Mouse (Mus musculus) MEL (cell line): ENCODE measurements around the gene Ddx1. TPM values are rescaled to one million over a fixed set of nuclear protein-coding genes. Genes with fewer than 3 reads are reported as not detected.

Experiments
- DNase-seq: peaks from one replicate; pipeline ENCODE4 v3.0.0; 2011; ENCODE audit warnings: low read depth, low spot score
- H3K27ac ChIP-seq: 2 replicates; pipeline ENCODE4 v1.5.1; 2012; ENCODE audit warnings: low read depth, mild to moderate bottlenecking, control low read depth, low read length, moderate library complexity; ENCODE audit not compliant: control insufficient read depth
- H3K27me3 ChIP-seq, 2 experiments: fragments of 150-350 bp in 1 of 2; sonication (generic) in 1 of 2; 2 replicates each; pipeline ENCODE4 v1.6.1; 2012; ENCODE audit warnings: low read length in 2 of 2, mild to moderate bottlenecking in 2 of 2, improper control_type of control experiment in 1 of 2, moderate library complexity in 1 of 2; ENCODE audit not compliant: insufficient read depth in 2 of 2, control insufficient read depth in 1 of 2
- H3K36me3 ChIP-seq, 2 experiments: 2 replicates each; pipeline ENCODE4 v1.6.1; 2012 to 2014; ENCODE audit warnings: low read length in 2 of 2, improper control_type of control experiment in 1 of 2, inconsistent platforms in 1 of 2, mild to moderate bottlenecking in 1 of 2; ENCODE audit not compliant: insufficient read depth in 2 of 2, control insufficient read depth in 1 of 2
- H3K4me1 ChIP-seq, 2 experiments: fragments of 150-350 bp in 1 of 2; sonication (generic) in 1 of 2; 2 replicates each; pipeline ENCODE4 v1.6.1; 2012; ENCODE audit warnings: low read length in 2 of 2, improper control_type of control experiment in 1 of 2, mild to moderate bottlenecking in 1 of 2; ENCODE audit not compliant: insufficient read depth in 2 of 2, control insufficient read depth in 1 of 2
- H3K4me3 ChIP-seq, 2 experiments: fragments of 150-350 bp in 1 of 2; sonication (generic) in 1 of 2; 2 replicates each; pipeline ENCODE4 v1.5.1; 2012; ENCODE audit warnings: low read depth in 2 of 2, low read length in 2 of 2, mild to moderate bottlenecking in 2 of 2, moderate library complexity in 2 of 2, control low read depth in 1 of 2, improper control_type of control experiment in 1 of 2; ENCODE audit not compliant: control insufficient read depth in 1 of 2, insufficient read depth in 1 of 2
- H3K79me2 ChIP-seq: 2 replicates; pipeline ENCODE4 v1.6.1; 2012; ENCODE audit warnings: mild to moderate bottlenecking, low read length, moderate library complexity; ENCODE audit not compliant: control insufficient read depth, poor library complexity, insufficient read depth
- H3K9ac ChIP-seq: 2 replicates; pipeline ENCODE4 v1.6.1; 2012; ENCODE audit warnings: low read depth, mild to moderate bottlenecking, control low read depth, low read length, moderate library complexity; ENCODE audit not compliant: control insufficient read depth, poor library complexity, severe bottlenecking
- H3K9me3 ChIP-seq: fragments of 150-350 bp; sonication (generic); replicated peaks from 2 replicates; pipeline ENCODE4 v1.6.1; 2012; ENCODE audit warnings: mild to moderate bottlenecking, low read length, improper control_type of control experiment, moderate library complexity; ENCODE audit not compliant: insufficient read depth
- CTCF ChIP-seq, 3 experiments: IDR thresholded peaks in 2 of 3; conservative IDR thresholded peaks in 1 of 3; 2 replicates each; pipeline ENCODE4 v1.5.1; 2011 to 2012; ENCODE audit warnings: low read length in 3 of 3, low read depth in 2 of 3, mild to moderate bottlenecking in 2 of 3, improper control_type of control experiment in 1 of 3, inconsistent platforms in 1 of 3, mixed read lengths in 1 of 3, moderate library complexity in 1 of 3; ENCODE audit not compliant: control insufficient read depth in 1 of 3, insufficient read depth in 1 of 3, poor library complexity in 1 of 3, severe bottlenecking in 1 of 3
- ELF1 ChIP-seq: IDR thresholded peaks from 2 replicates; pipeline ENCODE4 v1.6.1; 2014; ENCODE audit warnings: low read depth, mild to moderate bottlenecking, inconsistent platforms, low read length, improper control_type of control experiment, moderate library complexity
- GABPA ChIP-seq: IDR thresholded peaks from 2 replicates; pipeline ENCODE4 v1.6.1; 2012; ENCODE audit warnings: low read depth, mild to moderate bottlenecking, inconsistent platforms, low read length, improper control_type of control experiment, moderate library complexity
- MAZ ChIP-seq: IDR thresholded peaks from 2 replicates; pipeline ENCODE4 v1.6.1; 2012; ENCODE audit warnings: low read depth, mild to moderate bottlenecking, inconsistent platforms, low read length, improper control_type of control experiment
- MYC ChIP-seq: IDR thresholded peaks from 2 replicates; pipeline ENCODE4 v1.6.1; 2011; ENCODE audit warnings: low read depth, mild to moderate bottlenecking, low read length, improper control_type of control experiment, moderate library complexity
- POLR2AphosphoS2 ChIP-seq: IDR thresholded peaks from 2 replicates; pipeline ENCODE4 v1.6.1; 2011; ENCODE audit warnings: low read length, improper control_type of control experiment
- UBTF ChIP-seq: IDR thresholded peaks from 2 replicates; pipeline ENCODE4 v1.6.1; 2012; ENCODE audit warnings: low read depth, mild to moderate bottlenecking, inconsistent platforms, low read length, improper control_type of control experiment, moderate library complexity, borderline replicate concordance; ENCODE audit not compliant: insufficient read depth
- USF2 ChIP-seq, 2 experiments: IDR thresholded peaks; 2 replicates each; pipeline ENCODE4 v1.6.1; 2011 to 2012; ENCODE audit warnings: improper control_type of control experiment in 2 of 2, low read length in 2 of 2, borderline replicate concordance in 1 of 2, inconsistent platforms in 1 of 2, low read depth in 1 of 2, mild to moderate bottlenecking in 1 of 2; ENCODE audit not compliant: insufficient read depth in 1 of 2
- polyA plus RNA-seq, 2 experiments: library from polyadenylated mRNA; stranded (reverse) in 1 of 2; unstranded in 1 of 2; fragments of >175 nt in 1 of 2; fragments of >200 nt in 1 of 2; gene quantifications; 2 replicates each; pipeline versions ENCODE4 v1.2.1 to v1.2.4; 2012; ENCODE audit warnings: low replicate concordance in 2 of 2, low read depth in 1 of 2; ENCODE audit not compliant: insufficient read length in 2 of 2, insufficient read depth in 1 of 2, missing spikeins in 1 of 2
- total RNA-seq: library from RNA; depleted of rRNA; stranded (reverse); fragments of 300-350 nt; gene quantifications from 2 replicates; pipeline ENCODE4 v1.2.3, GENCODE M21; 2012; rRNA removed

Gene Ddx1
- total and polyA plus RNA-seq, 3 experiments: 75.4 to 1,375 (median 134) TPM

GRCm38 (mm10) chr12:13168073-13168472 is 80.9 kb downstream of the Ddx1 start:
- no peaks in the 10 kb centered on the region for H3K79me2 ChIP-seq
- TF ChIP-seq GABPA: no peak
- TF ChIP-seq ELF1: no peak
- no peak for TF ChIP-seq MYC
- no peak for TF ChIP-seq MAZ
- no peak for TF ChIP-seq USF2 (IDR thresholded peaks at IDR 0.05; ENCODE audit: borderline replicate concordance in 1 of 2, insufficient read depth in 1 of 2, low read depth in 1 of 2, low read length in 2 of 2)
- no peak for TF ChIP-seq POLR2AphosphoS2
- no peaks in the 10 kb centered on the region for H3K27me3 ChIP-seq
- H3K36me3 ChIP-seq: peaks cover 0 to 13% of the 10 kb centered on the region in 2 experiments; a peak in 2 of 4 replicates
- DNase-seq: no peak
- no peak overlapping the region for H3K9ac ChIP-seq
- no peak overlapping the region for H3K27ac ChIP-seq
- no peak overlapping the region for H3K4me3 ChIP-seq
- H3K9me3 ChIP-seq: no peaks in the 10 kb centered on the region
- H3K4me1 ChIP-seq: peaks cover 7 to 13% of the 10 kb centered on the region in 2 experiments; a peak in 3 of 4 replicates

GRCm38 (mm10) chr12:13167116-13167515 is 81.9 kb downstream of the Ddx1 start:
- H3K9me3 ChIP-seq: no peaks in the 10 kb centered on the region
- H3K4me1 ChIP-seq: peaks cover 7 to 13% of the 10 kb centered on the region in 2 experiments; a peak in 3 of 4 replicates
- no peaks in the 10 kb centered on the region for H3K27me3 ChIP-seq
- H3K4me3 ChIP-seq: no peak overlapping the region
- no peaks in the 10 kb centered on the region for H3K79me2 ChIP-seq
- TF ChIP-seq UBTF (no peak), CTCF (IDR thresholded peaks at IDR 0.05 in 2 of 3, conservative IDR thresholded peaks at IDR 0.05 in 1 of 3; ENCODE audit: control insufficient read depth in 1 of 3, insufficient read depth in 1 of 3, low read depth in 2 of 3, low read length in 3 of 3, poor library complexity in 1 of 3, severe bottlenecking in 1 of 3) (no peak)
- no peak overlapping the region for H3K9ac ChIP-seq
- H3K27ac ChIP-seq: no peak overlapping the region
- DNase-seq: no peak
- H3K36me3 ChIP-seq: peaks cover 0 to 13% of the 10 kb centered on the region in 2 experiments; a peak in 2 of 4 replicates

Other genes starting within 250 kb of the Ddx1 start
- 24.2 and 26.6 TPM in 2 replicates for gene Nbas, start 19.9 kb upstream of the Ddx1 start, total RNA-seq
- 10 to 100 TPM in 1 of 2 experiments, not detected in 1; 25.7 TPM for gene Nbas, start 19.9 kb upstream of the Ddx1 start, polyA plus RNA-seq